Mouse (Mus musculus): ENCODE measurements at regions not wholly inside any gene's neighbourhood (a gene's known extent, or its start where the extent isn't known, plus 50 kb on each side); places are given as distances from the start of the nearest gene placed in this dataset.

GRCm38 (mm10) chr14:120560416-120560815 lies 82.2 kb downstream of the Rap2a start:
- DNase-seq (ENCODE audit: low spot score) = no peak

- no peak for DNase-seq (ENCODE audit: low spot score)
Observed at GRCm38 (mm10) chr14:120560987-120561386, 82.7 kb downstream of the Rap2a start.

GRCm38 (mm10) chr14:120566945-120567344 lies 88.7 kb downstream of the Rap2a start:
- DNase-seq (ENCODE audit: low spot score) = no peak

GRCm38 (mm10) chr14:120568054-120568453 lies 89.8 kb downstream of the Rap2a start:
- DNase-seq (ENCODE audit: low spot score) = no peak

- no peak for DNase-seq (ENCODE audit: low spot score)
Observed at GRCm38 (mm10) chr14:120572238-120572637, 94.0 kb downstream of the Rap2a start.

GRCm38 (mm10) chr14:120575202-120575601 lies 97.0 kb downstream of the Rap2a start:
- no peak for DNase-seq (ENCODE audit: low spot score)

DNA sequence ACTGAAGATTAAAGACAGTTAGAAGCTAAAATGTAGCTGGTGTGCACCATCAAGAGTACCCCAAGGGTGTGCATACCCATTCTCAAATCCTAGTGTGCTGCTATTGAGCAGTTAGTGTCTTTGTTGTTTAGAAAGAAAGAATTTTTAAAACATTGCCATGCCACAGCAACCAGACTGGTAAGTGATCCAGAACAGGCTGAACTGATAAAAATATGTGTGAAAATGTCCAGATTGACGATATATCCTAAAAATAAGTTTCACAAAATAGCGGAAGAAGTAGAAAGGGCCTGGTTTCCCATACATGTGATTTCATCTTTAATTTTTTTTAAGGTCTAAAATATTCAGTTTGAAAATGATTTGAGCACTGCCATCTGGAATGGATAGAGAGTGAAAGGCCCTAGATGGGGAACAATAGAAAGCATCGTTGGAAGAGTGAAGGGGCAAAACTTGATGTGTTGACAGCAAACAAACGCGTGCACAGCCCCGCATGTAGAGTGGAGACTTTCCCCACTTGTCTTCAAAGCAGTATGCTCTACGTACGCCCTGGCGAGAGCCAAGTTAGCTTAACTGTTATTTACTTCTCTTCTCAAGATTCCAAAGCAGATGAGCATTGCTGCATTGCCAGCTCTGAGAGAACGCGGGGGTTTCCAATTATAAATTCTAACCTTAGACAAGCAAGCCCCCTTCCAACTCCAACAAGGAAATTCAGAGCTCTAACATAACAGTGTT lies 100.3 kb downstream of the Rap2a start:
- peak; percentile 35 for DNase-seq (ENCODE audit: low spot score)

- DNase-seq (ENCODE audit: low spot score) = no peak
Observed at GRCm38 (mm10) chr14:120583807-120584206, 105.6 kb downstream of the Rap2a start.

GRCm38 (mm10) chr14:120592191-120592590 lies 113.9 kb downstream of the Rap2a start:
- DNase-seq (ENCODE audit: low spot score) = no peak

DNA sequence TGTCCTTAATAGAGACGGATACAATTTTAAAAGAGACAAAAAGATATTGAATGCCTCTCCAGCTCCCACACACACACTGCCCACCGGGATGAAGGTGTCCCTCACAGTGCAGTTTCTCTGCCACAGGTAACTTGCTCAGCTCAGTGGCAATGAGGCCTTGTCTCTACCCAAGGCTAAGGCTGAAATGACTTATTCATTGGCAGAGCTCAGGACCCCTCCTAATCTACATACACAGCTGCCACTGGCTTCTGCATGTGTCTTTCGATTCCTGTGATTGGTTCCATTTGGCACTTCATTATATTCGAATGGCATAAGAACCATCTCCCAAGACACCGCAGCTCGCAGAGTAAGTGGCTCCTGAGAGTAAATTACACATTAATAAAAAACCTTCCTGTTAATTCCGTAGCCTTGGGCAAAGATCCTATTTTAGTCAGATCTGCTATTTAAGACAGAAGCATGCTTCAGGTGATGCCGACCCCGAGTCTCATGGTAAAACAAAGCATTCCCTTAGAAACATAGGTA lies 122.2 kb downstream of the Rap2a start:
- no peak for DNase-seq (ENCODE audit: low spot score)

GRCm38 (mm10) chr14:120601510-120601909 lies 123.3 kb downstream of the Rap2a start:
- no peak for DNase-seq (ENCODE audit: low spot score)

DNA sequence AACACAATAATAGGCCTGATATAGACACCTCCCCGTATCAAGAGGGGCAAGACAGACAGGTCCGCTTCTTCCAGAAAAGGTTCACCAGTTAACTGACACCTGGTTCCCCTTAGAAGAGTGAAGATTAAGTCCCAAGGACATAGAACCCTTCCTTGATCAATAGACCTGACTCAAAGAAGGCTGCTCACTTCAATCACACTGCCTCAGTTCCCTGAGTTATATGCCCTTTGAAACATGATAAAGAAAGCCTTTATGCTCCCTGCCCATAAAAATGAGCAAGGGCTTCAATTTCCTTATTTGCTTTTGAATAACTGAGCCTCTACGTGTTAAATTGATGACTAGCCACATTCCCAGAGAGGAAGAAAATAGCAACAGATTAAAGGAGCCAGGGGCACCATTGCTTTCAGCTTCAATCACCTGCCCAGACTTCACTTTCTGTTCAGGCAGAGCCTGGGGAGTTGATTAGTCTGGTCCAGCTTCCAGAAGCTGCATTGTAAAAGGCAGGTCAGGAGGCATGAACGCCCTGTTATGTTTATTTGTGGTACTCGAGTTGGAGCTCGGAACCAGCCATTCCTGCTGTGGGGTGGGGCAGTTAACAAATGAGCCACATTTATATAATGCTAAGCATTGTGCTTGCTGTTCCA lies 125.7 kb downstream of the Rap2a start:
- DNase-seq (ENCODE audit: low spot score) = no peak

GRCm38 (mm10) chr14:120607801-120608200 lies 129.6 kb downstream of the Rap2a start:
- peak; percentile 27 for DNase-seq (ENCODE audit: low spot score)

DNA sequence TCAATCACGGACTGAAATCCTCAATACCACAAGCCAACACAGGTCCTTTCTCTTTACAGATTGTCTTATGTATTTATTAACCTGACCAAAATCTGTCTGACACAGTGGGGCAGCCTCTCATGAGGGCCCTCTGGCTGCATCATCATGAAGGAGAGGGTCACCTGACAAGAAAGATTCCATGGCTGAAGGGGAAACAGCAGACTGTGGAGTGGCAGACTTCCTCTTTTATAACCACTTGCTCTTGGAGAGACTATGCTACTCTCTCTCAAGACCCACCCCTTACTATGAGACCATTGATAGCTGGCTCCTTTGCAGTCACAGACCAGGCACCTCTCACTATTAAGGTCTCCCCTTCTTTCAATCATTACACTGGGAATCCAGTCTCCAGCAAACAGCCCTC lies 133.1 kb downstream of the Rap2a start:
- DNase-seq (ENCODE audit: low spot score) = no peak

DNA sequence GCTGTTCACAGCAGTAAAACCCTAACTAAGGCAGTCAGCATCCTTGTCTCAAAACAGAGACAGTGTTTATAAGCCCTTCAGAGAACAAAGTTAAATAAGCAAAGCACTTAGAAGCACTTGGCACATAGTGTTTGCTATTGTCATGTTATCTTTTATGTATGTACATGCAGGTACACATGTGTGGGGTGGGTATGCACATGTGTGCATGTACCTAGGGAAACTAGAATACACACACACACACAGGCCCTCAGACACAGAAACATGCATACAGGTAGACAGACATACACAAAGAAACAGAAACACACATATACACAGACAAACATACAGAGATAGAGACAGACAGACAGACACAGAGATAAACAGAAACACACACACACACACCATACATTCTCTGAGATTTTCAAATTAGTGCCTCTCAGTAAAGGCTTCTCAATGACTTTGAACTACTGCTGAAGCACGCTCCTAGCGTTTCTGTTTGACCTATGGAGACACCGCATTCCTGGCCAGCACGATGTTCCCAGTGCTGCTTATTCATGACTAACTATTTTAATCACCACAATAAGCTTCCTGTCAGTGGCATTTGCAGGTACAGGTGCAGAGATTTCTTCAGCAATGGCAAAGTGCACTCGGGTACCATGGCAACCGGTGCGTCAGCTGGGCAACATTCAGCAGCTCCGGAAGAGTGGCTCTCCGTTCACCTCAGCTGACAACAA lies 148.1 kb downstream of the Rap2a start:
- peak; percentile 36 for DNase-seq (ENCODE audit: low spot score)

DNA sequence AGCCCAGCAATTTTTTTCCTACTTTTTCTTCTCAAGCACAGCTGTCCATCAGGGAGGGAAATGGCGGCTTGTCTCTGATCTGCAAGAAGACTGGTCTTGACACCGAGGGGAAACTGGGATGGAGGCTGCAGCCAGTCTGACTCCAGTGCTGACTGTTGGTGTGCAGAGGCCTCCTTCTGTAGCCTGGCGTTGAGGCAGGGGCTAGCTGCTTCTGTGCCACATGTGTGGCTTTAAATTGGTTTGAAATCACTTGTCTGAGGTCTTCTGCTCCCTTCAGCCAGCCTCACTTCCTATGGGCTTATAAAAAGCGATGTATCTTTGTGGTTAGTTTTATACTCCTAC lies 148.7 kb downstream of the Rap2a start:
- no peak for DNase-seq (ENCODE audit: low spot score)

DNA sequence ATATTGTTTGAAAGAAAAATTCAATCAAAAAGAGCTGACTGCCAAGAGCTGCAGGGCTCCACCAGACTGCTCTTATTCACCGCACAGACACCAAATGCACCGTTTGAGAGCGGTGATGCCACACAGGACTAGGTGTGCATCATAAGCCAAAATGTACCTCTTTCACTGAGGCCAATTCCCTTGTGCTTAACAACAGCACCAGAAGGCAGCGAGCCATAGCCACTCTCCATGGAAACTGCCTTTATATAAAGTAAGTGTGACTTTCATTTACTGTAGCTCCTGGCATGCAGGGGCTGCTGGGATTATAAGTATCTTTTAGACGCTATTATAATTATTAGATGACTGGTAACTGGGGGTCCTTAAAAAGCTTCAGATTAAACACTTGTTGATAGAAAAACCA lies 154.5 kb downstream of the Rap2a start:
- DNase-seq (ENCODE audit: low spot score) = peak; percentile 30

GRCm38 (mm10) chr14:120636726-120637400 lies 158.6 kb downstream of the Rap2a start:
- no peak for DNase-seq (ENCODE audit: low spot score)

DNA sequence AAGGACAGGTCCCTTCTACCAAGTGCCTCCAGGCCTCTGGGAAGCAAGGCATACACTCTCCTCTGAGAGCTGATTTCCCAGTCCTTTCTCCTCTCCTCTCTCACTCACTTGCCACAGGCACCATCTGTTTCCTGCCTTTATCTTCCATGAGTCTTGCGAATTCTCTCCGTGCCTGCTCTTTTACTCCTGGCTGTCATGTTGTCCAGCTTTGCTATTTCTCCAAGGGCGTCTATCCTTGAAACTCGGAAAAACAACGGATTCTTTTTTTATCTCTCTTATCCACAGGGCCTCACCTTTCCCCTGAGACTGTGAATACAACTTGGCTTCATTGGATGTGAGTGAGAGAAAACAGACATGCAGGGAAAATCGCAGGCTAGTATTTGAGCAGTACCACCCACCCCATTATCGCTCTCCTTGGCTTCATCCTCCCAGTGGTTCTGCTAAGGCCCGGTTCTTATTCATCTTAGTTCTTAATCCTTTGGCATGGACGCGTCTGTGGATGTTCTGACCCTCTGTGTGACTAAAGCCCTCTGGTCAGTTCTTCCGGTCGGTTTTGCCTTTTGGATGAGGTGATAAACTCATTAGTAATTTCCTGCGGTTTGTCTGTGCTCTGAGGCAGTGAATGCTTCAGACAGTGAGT lies 159.4 kb downstream of the Rap2a start:
- no peak for DNase-seq (ENCODE audit: low spot score)

- no peak for DNase-seq (ENCODE audit: low spot score)
Observed at GRCm38 (mm10) chr14:120642591-120642990, 164.3 kb downstream of the Rap2a start.

GRCm38 (mm10) chr14:120652034-120652433 lies 173.8 kb downstream of the Rap2a start:
- no peak for DNase-seq (ENCODE audit: low spot score)

- peak; percentile 71 for DNase-seq (ENCODE audit: low spot score)
Observed at GRCm38 (mm10) chr14:120660321-120660781, 182.1 kb downstream of the Rap2a start.

Data from layer of hippocampus, adult 11-12 months (tissue).